8 mouse cellular contexts compared by ENCODE assay signal in genomic region chr17:56218377-56219191, GRCm38 (mm10). TPM values are rescaled to one million over a fixed set of nuclear protein-coding genes. Genes with fewer than 3 reads are reported as not detected.
DNase-seq lines count a peak whose midpoint lies in the region; ATAC-seq and TF ChIP-seq lines count a peak whose summit lies in the region.

Gene Dpp9, minus strand, starts transcription at chr17:56218905.

- TF ChIP-seq CTCF in kidney, adult 2 months (conservative IDR thresholded peaks at IDR 0.05; ENCODE audit: insufficient read depth, insufficient read length, low read depth, low read length), result peak; percentile 20; the same call in 1 of the 2 replicates
- TF ChIP-seq CTCF in spleen, adult 2 months (IDR thresholded peaks at IDR 0.05; ENCODE audit: extremely low read depth, insufficient read depth, insufficient read length, insufficient replicate concordance), result peak; percentile 10; the same call in 1 of the 2 replicates

- H3K4me3 ChIP-seq in embryonic facial prominence, embryonic 13.5 days, result peak within 1 kb of the TSS; percentile 81
- H3K4me3 ChIP-seq in kidney, adult 2 months (ENCODE audit: insufficient read depth, low read depth, low read length), result peak within 1 kb of the TSS; percentile 67
- H3K4me3 ChIP-seq in limb, embryonic 12.5 days (replicated peaks), result peak within 1 kb of the TSS; percentile 98
- peak within 1 kb of the TSS; percentile 80 for H3K4me3 ChIP-seq in midbrain, embryonic 15.5 days
- H3K4me3 ChIP-seq in spleen, adult 2 months (ENCODE audit: extremely low read depth, insufficient read depth, insufficient read length), result peak within 1 kb of the TSS; percentile 53

- no peaks in the 10 kb centered on the region for H3K9me3 ChIP-seq in embryonic facial prominence, embryonic 13.5 days
- no peaks in the 10 kb centered on the region for H3K9me3 ChIP-seq in limb, embryonic 12.5 days
- no peaks in the 10 kb centered on the region for H3K9me3 ChIP-seq in midbrain, embryonic 15.5 days

- peak within 1 kb of the TSS; percentile 92 for H3K9ac ChIP-seq in embryonic facial prominence, embryonic 13.5 days
- peak within 1 kb of the TSS; percentile 90 for H3K9ac ChIP-seq in limb, embryonic 12.5 days (replicated peaks)
- peak within 1 kb of the TSS; percentile 86 for H3K9ac ChIP-seq in midbrain, embryonic 15.5 days

- under 1% methylated on average over 57 of the region's 78 CpGs for WGBS in embryonic facial prominence, embryonic 13.5 days
- WGBS in kidney, adult 2 months, result under 1% methylated on average over 71 of the region's 78 CpGs
- WGBS in limb, embryonic 12.5 days, result 1% methylated on average over 59 of the region's 78 CpGs
- WGBS in midbrain, embryonic 15.5 days, result 1% methylated on average over 47 of the region's 78 CpGs
- under 1% methylated on average over 76 of the region's 78 CpGs for WGBS in spleen, adult 2 months

- TF ChIP-seq POLR2A in kidney, adult 2 months (IDR thresholded peaks at IDR 0.05; ENCODE audit: low read depth, low read length), result peak; percentile 61
- no peak; the same call in 1 of the 2 replicates for TF ChIP-seq POLR2A in spleen, adult 2 months (IDR thresholded peaks at IDR 0.05; ENCODE audit: low read depth, low read length)

- H3K4me1 ChIP-seq in embryonic facial prominence, embryonic 13.5 days, result peaks cover 27% of the 10 kb centered on the region
- H3K4me1 ChIP-seq in kidney, adult 2 months (ENCODE audit: control insufficient read depth, insufficient read depth, low read length), result peaks cover 7% of the 10 kb centered on the region; the same call in 1 of the 2 replicates
- H3K4me1 ChIP-seq in limb, embryonic 12.5 days (replicated peaks), result peaks cover 18% of the 10 kb centered on the region
- H3K4me1 ChIP-seq in midbrain, embryonic 15.5 days, result peaks cover 36% of the 10 kb centered on the region
- peaks cover 7% of the 10 kb centered on the region; the same call in 1 of the 2 replicates for H3K4me1 ChIP-seq in spleen, adult 2 months (ENCODE audit: control insufficient read depth, insufficient read depth, insufficient read length)

- peak; percentile 97 for ATAC-seq in embryonic facial prominence, embryonic 13.5 days (ENCODE audit: insufficient number of reproducible peaks, insufficient read depth, low FRiP score, low TSS enrichment, low read depth)
- ATAC-seq in limb, embryonic 12.5 days (ENCODE audit: insufficient number of reproducible peaks, insufficient read depth, low FRiP score, low TSS enrichment, low read depth), result peak; percentile 99
- ATAC-seq in midbrain, embryonic 15.5 days (replicated peaks), result peak; percentile 99

- H3K27me3 ChIP-seq in embryonic facial prominence, embryonic 13.5 days, result no peaks in the 10 kb centered on the region
- no peaks in the 10 kb centered on the region for H3K27me3 ChIP-seq in kidney, adult 2 months (replicated peaks; ENCODE audit: control insufficient read depth, insufficient read depth, low read length)
- H3K27me3 ChIP-seq in limb, embryonic 12.5 days, result peaks cover 3% of the 10 kb centered on the region; the same call in 1 of the 2 replicates
- no peaks in the 10 kb centered on the region for H3K27me3 ChIP-seq in midbrain, embryonic 15.5 days (replicated peaks)
- H3K27me3 ChIP-seq in spleen, adult 2 months (ENCODE audit: control insufficient read depth, insufficient read depth, low read length), result no peaks in the 10 kb centered on the region

- DNase-seq in 3134 (ENCODE audit: extremely low read depth, insufficient read length, low spot score), result peak; percentile 88
- peak; percentile 92 for DNase-seq in adrenal gland, postnatal 36 days
- DNase-seq in heart, adult 18-20 months, result peak; percentile 91 to 97
- DNase-seq in kidney, adult 2 months, result peak; percentile 96
- peak; percentile 81 to 84 for DNase-seq in spleen, adult 2 months (ENCODE audit: low read depth in 1 of 2, low spot score in 2 of 2)

- H3K36me3 ChIP-seq in embryonic facial prominence, embryonic 13.5 days, result peaks cover 5% of the 10 kb centered on the region
- H3K36me3 ChIP-seq in kidney, adult 2 months (ENCODE audit: control insufficient read depth, insufficient read depth, low read length), result no peaks in the 10 kb centered on the region
- peaks cover 8% of the 10 kb centered on the region for H3K36me3 ChIP-seq in limb, embryonic 12.5 days
- H3K36me3 ChIP-seq in midbrain, embryonic 15.5 days (replicated peaks), result no peaks in the 10 kb centered on the region
- no peaks in the 10 kb centered on the region for H3K36me3 ChIP-seq in spleen, adult 2 months (ENCODE audit: control insufficient read depth, insufficient read depth, low read length)

- H3K4me2 ChIP-seq in embryonic facial prominence, embryonic 13.5 days, result peak within 1 kb of the TSS; percentile 87
- H3K4me2 ChIP-seq in limb, embryonic 12.5 days, result peak within 1 kb of the TSS; percentile 83
- peak within 1 kb of the TSS; percentile 80 for H3K4me2 ChIP-seq in midbrain, embryonic 15.5 days

- H3K27ac ChIP-seq in embryonic facial prominence, embryonic 13.5 days, result peak within 1 kb of the TSS; percentile 86
- peak within 1 kb of the TSS; percentile 64 for H3K27ac ChIP-seq in kidney, adult 2 months (ENCODE audit: insufficient read depth, low read depth, low read length)
- H3K27ac ChIP-seq in limb, embryonic 12.5 days, result peak within 1 kb of the TSS; percentile 90
- H3K27ac ChIP-seq in midbrain, embryonic 15.5 days, result peak within 1 kb of the TSS; percentile 93
- peak within 1 kb of the TSS; percentile 71 for H3K27ac ChIP-seq in spleen, adult 2 months (ENCODE audit: insufficient read depth, low read length)

RNA-seq across cellular contexts. Expression of gene Dpp9, which starts in this region (rescaled TPM):
- 10 to 100 TPM; 35.5 to 41.0 TPM for total RNA-seq in adrenal gland, postnatal 36 days (2021)
- 34.9 and 37.5 TPM in 2 replicates for polyA plus RNA-seq in embryonic facial prominence, embryonic 13.5 days (2015; fragmentation: Nextera tagmentation; extraction: Ambion mirVana)
- 10 to 100 TPM; 43.7 to 44.3 TPM for total RNA-seq in heart, adult 18-20 months (2021)
- 35.6 and 40.9 TPM in 2 replicates for polyA plus RNA-seq in kidney, adult 2 months (2012; rRNA removed)
- polyA plus RNA-seq in limb, embryonic 12.5 days (2016; fragmentation: Nextera tagmentation; extraction: Ambion mirVana), result 36.2 and 37.7 TPM in 2 replicates
- 27.8 and 29.1 TPM in 2 replicates for polyA plus RNA-seq in midbrain, embryonic 15.5 days (2015; fragmentation: Nextera tagmentation; extraction: Ambion mirVana)
- polyA plus RNA-seq in spleen, adult 2 months (2012; rRNA removed), result 34.4 and 46.4 TPM in 2 replicates

Comparison
In these comparisons a context has a peak if more than half of its experiments do, and no peak if none do; other contexts are left out.
1. Peak in every context shown above with its lines: DNase-seq, ATAC-seq, H3K4me3 ChIP-seq and H3K27ac ChIP-seq.